Mouse (Mus musculus) myocyte (in vitro differentiated cells): ENCODE measurements around the gene Eef1akmt2.

ENCODE experiments used
- CEBPB ChIP-seq: IDR thresholded peaks from 2 replicates; pipeline ENCODE4 v1.6.1; 2011; ENCODE audit warnings: mild to moderate bottlenecking, moderate library complexity; ENCODE audit not compliant: poor library complexity, insufficient read depth, severe bottlenecking
- E2F4 ChIP-seq: IDR thresholded peaks from one replicate; pipeline ENCODE4 v1.6.1; 2011; ENCODE audit warnings: mild to moderate bottlenecking, control low read depth, moderate library complexity; ENCODE audit not compliant: insufficient read depth
- MAX ChIP-seq: IDR thresholded peaks from one replicate; pipeline ENCODE4 v1.6.1; 2011; ENCODE audit warnings: low read depth, mild to moderate bottlenecking, control low read depth
- MYOD1 ChIP-seq, 3 experiments: IDR thresholded peaks; one replicate each; pipeline ENCODE4 v1.6.1; 2011; ENCODE audit warnings: control low read depth in 2 of 3, low read depth in 2 of 3, mild to moderate bottlenecking in 2 of 3, moderate library complexity in 1 of 3; ENCODE audit not compliant: insufficient read length in 2 of 3, control insufficient read depth in 1 of 3
- MYOG ChIP-seq, 3 experiments: IDR thresholded peaks; one replicate each; pipeline ENCODE4 v1.6.1; 2011; ENCODE audit warnings: control low read depth in 2 of 3, low read depth in 2 of 3, mild to moderate bottlenecking in 2 of 3; ENCODE audit not compliant: insufficient read length in 2 of 3, control insufficient read depth in 1 of 3, insufficient read depth in 1 of 3
- POLR2A ChIP-seq: IDR thresholded peaks from one replicate; pipeline ENCODE4 v1.6.1; 2011; ENCODE audit warnings: low read depth, mild to moderate bottlenecking, control low read depth, moderate library complexity; ENCODE audit not compliant: insufficient read length
- POLR2AphosphoS2 ChIP-seq: IDR thresholded peaks from one replicate; pipeline ENCODE4 v1.6.1; 2011; ENCODE audit warnings: low read depth, control low read depth; ENCODE audit not compliant: insufficient read length
- REST ChIP-seq: IDR thresholded peaks from one replicate; pipeline ENCODE4 v1.6.1; 2011; ENCODE audit warnings: mild to moderate bottlenecking, control low read depth, moderate library complexity; ENCODE audit not compliant: insufficient read depth, insufficient read length
- SRF ChIP-seq: IDR thresholded peaks from one replicate; pipeline ENCODE4 v1.6.1; 2011; ENCODE audit warnings: low read depth; ENCODE audit not compliant: control insufficient read depth, insufficient read length
- TCF12 ChIP-seq: IDR thresholded peaks from one replicate; pipeline ENCODE4 v1.6.1; 2011; ENCODE audit warnings: mild to moderate bottlenecking, control low read depth; ENCODE audit not compliant: poor library complexity, insufficient read depth, severe bottlenecking
- TCF3 ChIP-seq: IDR thresholded peaks from one replicate; pipeline ENCODE4 v1.6.1; 2011; ENCODE audit warnings: low read depth, control low read depth; ENCODE audit not compliant: insufficient read length
- USF1 ChIP-seq: IDR thresholded peaks from one replicate; pipeline ENCODE4 v1.6.1; 2011; ENCODE audit warnings: low read depth, mild to moderate bottlenecking, control low read depth, moderate library complexity

DNA sequence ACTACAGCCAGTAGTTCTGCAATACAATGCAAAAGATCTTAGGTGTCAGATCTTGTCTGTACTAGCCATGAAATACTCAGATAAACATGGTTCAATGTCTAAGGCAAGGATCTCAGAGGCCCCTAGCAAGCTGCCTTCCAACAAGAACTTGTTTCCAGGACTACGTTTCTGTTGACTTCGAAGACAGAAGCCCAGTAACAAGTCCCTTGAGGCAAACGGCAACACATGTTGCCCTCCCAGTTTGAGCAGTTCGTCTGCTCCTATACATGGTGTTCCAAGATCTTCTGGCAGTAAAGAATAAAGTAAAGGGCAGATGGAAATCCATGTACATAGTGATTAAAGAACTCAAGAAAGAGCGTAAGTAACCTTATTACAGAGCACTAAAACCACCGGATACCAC lies 888 bp upstream of the Eef1akmt2 start:
- TF ChIP-seq POLR2A (no peak), USF1 (no peak), TCF12 (no peak), MAX (no peak), TCF3 (no peak), POLR2AphosphoS2 (no peak), MYOG (IDR thresholded peaks at IDR 0.05; ENCODE audit: control insufficient read depth in 1 of 3, insufficient read depth in 1 of 3, insufficient read length in 2 of 3, low read depth in 2 of 3) (no peak), E2F4 (no peak), MYOD1 (IDR thresholded peaks at IDR 0.05; ENCODE audit: control insufficient read depth in 1 of 3, insufficient read length in 2 of 3, low read depth in 2 of 3) (no peak), REST (no peak), CEBPB (no peak), SRF (no peak)
